Mouse (Mus musculus): ENCODE results near the gene Atf7. TPM values are rescaled to one million over a fixed set of nuclear protein-coding genes. Genes with fewer than 3 reads are reported as not detected.

Gene Atf7
- polyA plus RNA-seq, 1 experiment from 2014 or later: 24.9 TPM

DNA sequence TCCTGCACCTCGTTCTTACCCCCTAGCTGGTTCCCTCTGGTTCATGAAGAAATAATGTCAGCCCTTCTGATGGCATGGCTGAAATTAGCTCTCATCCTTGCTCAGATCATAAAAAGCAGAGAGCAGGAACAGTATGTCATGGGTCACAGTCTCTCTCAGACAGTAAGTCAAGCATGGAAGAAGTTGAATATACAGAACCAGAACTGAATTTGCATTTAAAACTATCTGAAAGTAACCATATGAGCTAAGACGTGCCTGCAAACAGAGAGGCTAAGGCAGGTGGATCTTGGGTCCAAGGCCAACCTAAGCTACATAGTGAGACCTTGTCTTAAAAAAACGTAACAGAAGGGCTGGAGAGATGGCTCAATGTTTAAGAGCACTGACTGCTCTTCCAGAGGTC, 112.3 kb downstream of the Atf7 start:
- Histone ChIP-seq H3K27ac (no peak overlapping the region), H3K4me1 (replicated peaks; ENCODE audit: insufficient read depth, low read length) (peaks cover 32% of the 10 kb centered on the region), H3K27me3 (ENCODE audit: insufficient read depth, low read length) (no peaks in the 10 kb centered on the region), H3K9me3 (replicated peaks; ENCODE audit: low read length) (no peaks in the 10 kb centered on the region), H3K36me3 (ENCODE audit: insufficient read depth, low read length) (no peaks in the 10 kb centered on the region), H3K4me3 (replicated peaks; ENCODE audit: low read depth, low read length) (no peak overlapping the region), H3K4me2 (ENCODE audit: low read length) (no peak overlapping the region), H3K9ac (ENCODE audit: low read depth, low read length) (no peak overlapping the region)
- WGBS: 64% methylated on average over 3 of the region's 3 CpGs
- TF ChIP-seq CTCF (IDR thresholded peaks at IDR 0.05; ENCODE audit: low read depth): no peak
- ATAC-seq (replicated peaks; ENCODE audit: low FRiP score, low read depth) (no peak), DNase-seq (ENCODE audit: low spot score) (no peak)

- DNase-seq (ENCODE audit: low spot score) (no peak), ATAC-seq (replicated peaks; ENCODE audit: low FRiP score, low read depth) (no peak)
- Histone ChIP-seq H3K27ac (no peak overlapping the region), H3K9me3 (replicated peaks; ENCODE audit: low read length) (no peaks in the 10 kb centered on the region), H3K27me3 (ENCODE audit: insufficient read depth, low read length) (no peaks in the 10 kb centered on the region), H3K4me3 (replicated peaks; ENCODE audit: low read depth, low read length) (no peak overlapping the region), H3K4me1 (replicated peaks; ENCODE audit: insufficient read depth, low read length) (peaks cover 32% of the 10 kb centered on the region), H3K4me2 (ENCODE audit: low read length) (no peak overlapping the region), H3K9ac (ENCODE audit: low read depth, low read length) (no peak overlapping the region), H3K36me3 (ENCODE audit: insufficient read depth, low read length) (no peaks in the 10 kb centered on the region)
- TF ChIP-seq CTCF (IDR thresholded peaks at IDR 0.05; ENCODE audit: low read depth): no peak
These were observed 112.8 kb downstream of the Atf7 start for GRCm38 (mm10) chr15:102512471-102512870.

DNA sequence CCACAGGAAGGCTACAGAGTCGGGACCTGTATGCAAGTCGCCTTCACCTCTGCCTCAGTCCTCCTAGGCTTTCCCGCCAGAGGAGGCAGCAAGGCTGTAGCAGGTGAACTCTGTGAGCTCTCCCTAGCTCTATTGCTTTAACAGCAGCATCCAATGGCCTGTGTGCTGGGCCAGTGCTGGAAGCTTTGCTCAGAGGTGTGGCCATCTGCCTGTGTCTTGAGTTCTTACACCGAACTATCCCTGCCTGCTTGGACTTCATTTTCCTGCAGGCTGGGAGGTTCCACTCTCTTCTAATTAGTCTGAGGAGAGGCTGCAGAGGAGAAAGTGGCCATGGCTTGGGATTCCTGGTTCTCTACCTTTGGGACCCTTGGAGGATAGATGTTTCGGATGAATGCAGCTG, 113.3 kb downstream of the Atf7 start:
- Histone ChIP-seq H3K4me2 (ENCODE audit: low read length) (no peak overlapping the region), H3K4me3 (replicated peaks; ENCODE audit: low read depth, low read length) (no peak overlapping the region), H3K27me3 (ENCODE audit: insufficient read depth, low read length) (no peaks in the 10 kb centered on the region), H3K9me3 (replicated peaks; ENCODE audit: low read length) (no peaks in the 10 kb centered on the region), H3K27ac (0 out of 2 replicates have a peak overlapping the region, but pooled peaks have one; percentile 78), H3K4me1 (replicated peaks; ENCODE audit: insufficient read depth, low read length) (peaks cover 32% of the 10 kb centered on the region), H3K36me3 (ENCODE audit: insufficient read depth, low read length) (no peaks in the 10 kb centered on the region), H3K9ac (ENCODE audit: low read depth, low read length) (no peak overlapping the region)
- DNase-seq (ENCODE audit: low spot score) (no peak), ATAC-seq (replicated peaks; ENCODE audit: low FRiP score, low read depth) (no peak)
- TF ChIP-seq CTCF (IDR thresholded peaks at IDR 0.05; ENCODE audit: low read depth): no peak
- 28% methylated on average over 5 of the region's 5 CpGs for WGBS

GRCm38 (mm10) chr15:102511285-102511833, 113.9 kb downstream of the Atf7 start:
- no peaks in the 10 kb centered on the region for H3K36me3 ChIP-seq (ENCODE audit: insufficient read depth, low read length)
- peaks cover 31% of the 10 kb centered on the region for H3K4me1 ChIP-seq (replicated peaks; ENCODE audit: insufficient read depth, low read length)
- WGBS: 13% methylated on average over 6 of the region's 6 CpGs
- H3K27ac ChIP-seq: peak overlapping the region; percentile 78; the same call in 1 of the 2 replicates
- ATAC-seq (replicated peaks; ENCODE audit: low FRiP score, low read depth) (no peak), DNase-seq (ENCODE audit: low spot score) (peak; percentile 45)
- TF ChIP-seq CTCF (IDR thresholded peaks at IDR 0.05; ENCODE audit: low read depth): no peak
- peak overlapping the region; percentile 90 for H3K4me2 ChIP-seq (ENCODE audit: low read length)
- H3K4me3 ChIP-seq (replicated peaks; ENCODE audit: low read depth, low read length): 0 out of 2 replicates have a peak overlapping the region, but pooled peaks have one; percentile 50
- H3K9ac ChIP-seq (ENCODE audit: low read depth, low read length): no peak overlapping the region
- H3K27me3 ChIP-seq (ENCODE audit: insufficient read depth, low read length): no peaks in the 10 kb centered on the region
- no peaks in the 10 kb centered on the region for H3K9me3 ChIP-seq (replicated peaks; ENCODE audit: low read length)

DNA sequence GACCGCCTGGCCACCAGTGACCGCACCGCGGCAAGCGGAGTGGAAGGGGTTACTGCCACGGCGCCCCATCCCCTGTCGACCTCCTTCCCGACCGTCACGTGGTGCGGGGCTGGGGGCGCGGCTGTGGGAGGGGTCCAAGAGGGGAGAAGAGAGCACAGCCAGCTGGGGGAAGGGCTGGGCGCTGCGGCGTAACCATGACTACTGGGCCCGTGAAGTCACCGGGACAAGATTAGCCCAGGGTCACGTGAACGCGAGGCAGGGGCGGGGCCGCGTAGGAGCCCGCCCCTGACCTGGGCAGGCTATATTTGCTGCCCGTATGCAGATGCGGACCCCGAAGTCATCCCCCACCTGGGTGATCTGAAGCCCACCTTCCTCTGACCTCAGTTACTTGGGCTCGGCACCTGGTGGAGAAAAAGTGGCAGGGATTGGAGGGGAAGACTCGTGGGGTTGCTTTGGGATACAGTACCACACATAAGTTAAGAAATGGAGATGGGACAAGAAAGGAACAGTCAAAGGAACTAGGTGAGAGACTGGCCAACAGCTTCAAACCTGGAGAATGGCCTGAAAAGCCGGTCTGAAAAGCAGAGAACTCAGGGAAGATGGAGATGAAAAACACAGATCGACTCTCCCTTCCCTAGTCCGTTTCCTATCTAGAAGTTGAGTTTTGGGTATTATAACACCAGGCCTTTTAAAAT, 114.5 kb downstream of the Atf7 start:
- DNase-seq (ENCODE audit: low spot score): peak; percentile 94
- TF ChIP-seq CTCF (IDR thresholded peaks at IDR 0.05; ENCODE audit: low read depth): no peak
- Histone ChIP-seq H3K4me3 (replicated peaks; ENCODE audit: low read depth, low read length) (peak overlapping the region; percentile 50), H3K27me3 (ENCODE audit: insufficient read depth, low read length) (no peaks in the 10 kb centered on the region), H3K27ac (peak overlapping the region; percentile 78), H3K36me3 (ENCODE audit: insufficient read depth, low read length) (no peaks in the 10 kb centered on the region), H3K4me2 (ENCODE audit: low read length) (peak overlapping the region; percentile 90), H3K4me1 (replicated peaks; ENCODE audit: insufficient read depth, low read length) (peaks cover 25% of the 10 kb centered on the region), H3K9ac (ENCODE audit: low read depth, low read length) (peak overlapping the region; percentile 51), H3K9me3 (replicated peaks; ENCODE audit: low read length) (no peaks in the 10 kb centered on the region)
- peak; percentile 94 for ATAC-seq (replicated peaks; ENCODE audit: low FRiP score, low read depth)
- WGBS: 3% methylated on average over 34 of the region's 34 CpGs

DNA sequence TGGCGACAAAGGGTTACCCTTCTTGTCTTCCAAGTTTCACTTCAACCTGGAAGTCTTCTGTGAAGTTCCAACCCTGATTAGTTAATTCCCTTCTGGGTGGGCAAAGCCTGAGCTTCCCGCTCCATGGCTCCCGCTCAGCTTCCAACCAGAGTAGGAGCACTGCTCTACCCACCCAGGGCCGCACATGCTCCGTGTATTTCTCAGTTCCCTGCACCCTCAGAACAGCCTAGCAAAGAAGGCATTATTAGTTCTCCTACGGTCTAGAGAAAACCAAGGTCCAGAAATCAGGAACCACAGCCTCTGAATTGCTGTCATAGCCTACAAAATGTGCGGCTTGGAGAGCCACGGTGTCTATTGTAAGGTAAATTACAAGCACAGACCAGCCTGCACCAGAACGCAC, 115.2 kb downstream of the Atf7 start:
- H3K9me3 ChIP-seq (replicated peaks; ENCODE audit: low read length): no peaks in the 10 kb centered on the region
- no peak for TF ChIP-seq CTCF (IDR thresholded peaks at IDR 0.05; ENCODE audit: low read depth)
- H3K9ac ChIP-seq (ENCODE audit: low read depth, low read length): peak overlapping the region; percentile 51
- H3K27ac ChIP-seq: peak overlapping the region; percentile 78
- ATAC-seq (replicated peaks; ENCODE audit: low FRiP score, low read depth): peak; percentile 43
- H3K36me3 ChIP-seq (ENCODE audit: insufficient read depth, low read length): no peaks in the 10 kb centered on the region; the same call in 1 of the 2 replicates
- peak; percentile 38 for DNase-seq (ENCODE audit: low spot score)
- peaks cover 23% of the 10 kb centered on the region for H3K4me1 ChIP-seq (replicated peaks; ENCODE audit: insufficient read depth, low read length)
- WGBS: 7% methylated on average over 9 of the region's 9 CpGs
- H3K4me2 ChIP-seq (ENCODE audit: low read length): peak overlapping the region; percentile 90
- H3K4me3 ChIP-seq (replicated peaks; ENCODE audit: low read depth, low read length): peak overlapping the region; percentile 50
- H3K27me3 ChIP-seq (ENCODE audit: insufficient read depth, low read length): no peaks in the 10 kb centered on the region

All from kidney, postnatal 0 days (tissue).